Mouse (Mus musculus) T-cell, adult 2 months (primary cell): ENCODE data around the gene Defb21.
A peak's percentile ranks its signal among the peaks of the same experiment; 100 is the strongest.

Source experiments
- DNase-seq: peaks from one replicate; pipeline ENCODE4 v3.0.0; 2022; ENCODE audit warnings: low spot score

Gene Defb21

GRCm38 (mm10) chr2:152607746-152608145, 35.2 kb downstream of the Defb21 start:
- no peak for DNase-seq

GRCm38 (mm10) chr2:152608719-152609118, 36.2 kb downstream of the Defb21 start:
- no peak for DNase-seq

GRCm38 (mm10) chr2:152612193-152612592, 39.6 kb downstream of the Defb21 start:
- DNase-seq = no peak

GRCm38 (mm10) chr2:152615563-152615962, 43.0 kb downstream of the Defb21 start:
- peak; percentile 29 for DNase-seq

- DNase-seq = no peak
Observed at GRCm38 (mm10) chr2:152616470-152616869, 43.9 kb downstream of the Defb21 start.

GRCm38 (mm10) chr2:152617374-152617773, 44.8 kb downstream of the Defb21 start:
- DNase-seq = no peak

GRCm38 (mm10) chr2:152620367-152621134, 48.0 kb downstream of the Defb21 start:
- no peak for DNase-seq

GRCm38 (mm10) chr2:152622151-152622550, 49.6 kb downstream of the Defb21 start:
- no peak for DNase-seq

GRCm38 (mm10) chr2:152622953-152623352, 50.4 kb downstream of the Defb21 start, which contains the start of gene Defb25:
Gene Defb25, minus strand, starts transcription at chr2:152623053.
- no peak for DNase-seq
